Mouse (Mus musculus) thymus, postnatal 36 days (tissue): ENCODE data around the gene Slc39a11.

ENCODE experiments used
- DNase-seq, 2 experiments: peaks; one replicate each; pipeline ENCODE4 v3.0.0; 2022; ENCODE audit warnings: mixed read lengths in 2 of 2

The Slc39a11 gene

GRCm38 (mm10) chr11:113630642-113631041, 19.2 kb downstream of the Slc39a11 start:
- no peak for DNase-seq

DNA sequence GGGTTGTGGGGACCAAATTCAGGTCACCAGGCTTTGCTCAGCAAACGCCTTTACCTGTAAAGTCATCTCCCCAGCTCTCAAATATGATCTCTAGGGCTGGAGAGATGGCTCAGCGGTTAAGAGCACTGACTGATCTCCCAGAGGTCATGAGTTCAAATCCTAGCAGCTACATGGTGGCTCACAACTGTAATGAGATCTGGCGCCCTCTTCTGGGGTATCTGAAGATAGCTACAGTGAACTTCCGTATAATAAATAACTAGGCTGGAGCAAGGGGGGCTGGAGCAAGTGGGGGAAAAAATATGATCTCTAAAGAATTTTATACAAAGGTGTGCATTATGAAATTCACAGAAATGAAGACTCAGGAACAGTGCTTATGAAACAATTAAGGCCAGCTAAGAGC, 22.1 kb downstream of the Slc39a11 start:
- peak in 1 of 2 experiments; percentile 19 for DNase-seq

DNA sequence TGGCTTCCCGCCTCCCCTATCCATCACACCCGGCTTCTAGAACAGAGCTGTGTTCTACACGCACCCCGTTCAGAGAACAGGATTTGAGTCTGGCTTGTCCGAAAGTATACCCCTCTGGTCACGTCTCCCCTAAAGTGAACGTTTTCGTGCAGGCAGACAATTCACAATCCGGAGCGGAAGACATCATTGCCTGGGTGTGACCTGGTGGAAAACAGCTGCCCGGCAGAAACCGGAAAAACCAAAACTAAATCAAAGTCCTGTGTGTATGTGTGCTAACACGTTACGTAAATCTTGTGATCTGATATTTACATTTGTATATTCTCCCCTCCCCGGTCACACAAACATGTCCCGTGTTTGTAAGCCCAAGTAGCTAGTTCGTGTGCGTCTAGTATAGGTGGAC, 24.4 kb downstream of the Slc39a11 start:
- no peak for DNase-seq

GRCm38 (mm10) chr11:113622028-113622427, 27.9 kb downstream of the Slc39a11 start:
- no peak for DNase-seq

DNA sequence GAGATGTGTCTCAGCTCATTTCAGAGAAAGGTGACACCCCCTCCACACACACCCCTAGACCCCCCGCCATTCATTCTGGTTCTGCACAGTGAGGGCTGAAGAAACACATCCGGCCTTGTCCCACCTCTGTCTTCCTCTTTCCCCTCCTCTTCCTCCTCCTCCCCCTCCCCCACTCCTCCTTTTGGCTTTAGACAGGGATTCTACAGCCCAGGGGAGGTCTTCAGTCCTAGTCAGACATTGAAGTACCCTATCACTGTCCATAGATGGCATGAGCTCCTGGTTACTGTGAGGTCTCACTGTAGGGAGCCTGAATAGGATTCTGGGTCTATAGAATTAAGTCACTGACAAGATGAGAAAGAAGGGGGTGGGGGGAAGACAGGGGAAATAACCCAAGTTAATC, 28.9 kb downstream of the Slc39a11 start:
- no peak for DNase-seq

- DNase-seq: no peak
These were observed 30.3 kb downstream of the Slc39a11 start for GRCm38 (mm10) chr11:113619420-113620080.

- DNase-seq: peak; percentile 84
These were observed 31.0 kb downstream of the Slc39a11 start, which contains the start of gene Sstr2 for GRCm38 (mm10) chr11:113618672-113619419. TSS of gene Sstr2 (plus strand) at chr11:113619342.

- no peak for DNase-seq
These were observed 31.6 kb downstream of the Slc39a11 start for GRCm38 (mm10) chr11:113618303-113618671.

DNA sequence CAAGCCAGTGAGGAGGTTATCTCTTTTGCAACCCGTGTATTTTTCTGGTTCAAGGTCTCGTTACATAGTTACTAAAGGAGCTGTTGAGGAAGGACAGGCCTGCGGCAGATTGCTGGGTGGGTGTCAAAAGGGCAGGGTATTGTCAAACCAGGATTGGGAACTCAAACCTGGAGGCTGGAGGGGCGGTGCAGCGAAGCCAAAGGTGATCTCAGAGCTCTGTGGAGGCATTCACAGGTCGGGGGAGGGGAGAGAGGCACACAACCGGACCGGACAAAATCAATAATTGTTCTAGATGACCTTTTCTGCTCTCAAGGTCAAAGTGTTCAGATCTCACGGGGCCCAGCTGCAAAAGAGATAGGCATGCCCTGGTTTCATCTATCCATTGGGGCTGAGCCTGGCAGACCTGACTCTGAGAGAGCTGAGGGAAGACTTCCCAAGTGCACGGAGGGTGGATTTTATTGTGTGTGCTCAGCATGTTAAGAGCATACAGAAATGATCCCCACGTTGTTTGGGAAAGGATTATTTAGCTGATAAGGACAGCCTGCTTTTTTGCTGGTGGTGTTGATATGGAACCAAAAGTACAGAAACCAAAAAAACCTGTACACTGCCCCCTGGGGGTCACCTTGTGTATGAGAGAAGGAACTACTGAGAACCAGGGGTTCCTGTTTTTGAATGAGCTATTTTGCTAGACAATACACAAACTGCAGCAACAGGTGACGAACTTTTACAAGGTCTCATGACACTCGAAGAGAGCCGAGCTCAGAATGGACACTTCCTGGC, 32.6 kb downstream of the Slc39a11 start:
- DNase-seq: peak; percentile 71 to 79

DNA sequence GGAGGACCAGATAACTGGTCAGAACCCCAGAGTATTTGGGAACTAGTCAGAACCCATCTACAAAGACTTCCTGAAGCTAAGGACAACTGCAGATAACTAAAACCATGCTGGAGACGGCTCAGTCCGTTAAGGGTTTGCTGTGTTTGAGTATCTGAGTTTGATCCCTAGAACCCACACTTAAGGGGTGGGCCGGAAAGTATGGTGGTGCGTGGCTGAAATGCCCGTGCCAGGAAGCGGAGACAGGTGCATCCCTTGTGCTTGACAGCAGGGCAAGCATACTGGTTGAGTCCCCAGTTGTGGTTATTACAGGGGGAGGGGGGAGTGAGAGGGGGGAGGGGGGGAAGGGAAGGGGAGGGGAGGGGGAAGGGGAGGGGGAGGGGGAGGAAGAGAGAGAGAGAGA, 35.4 kb downstream of the Slc39a11 start:
- peak; percentile 54 to 74 for DNase-seq

DNA sequence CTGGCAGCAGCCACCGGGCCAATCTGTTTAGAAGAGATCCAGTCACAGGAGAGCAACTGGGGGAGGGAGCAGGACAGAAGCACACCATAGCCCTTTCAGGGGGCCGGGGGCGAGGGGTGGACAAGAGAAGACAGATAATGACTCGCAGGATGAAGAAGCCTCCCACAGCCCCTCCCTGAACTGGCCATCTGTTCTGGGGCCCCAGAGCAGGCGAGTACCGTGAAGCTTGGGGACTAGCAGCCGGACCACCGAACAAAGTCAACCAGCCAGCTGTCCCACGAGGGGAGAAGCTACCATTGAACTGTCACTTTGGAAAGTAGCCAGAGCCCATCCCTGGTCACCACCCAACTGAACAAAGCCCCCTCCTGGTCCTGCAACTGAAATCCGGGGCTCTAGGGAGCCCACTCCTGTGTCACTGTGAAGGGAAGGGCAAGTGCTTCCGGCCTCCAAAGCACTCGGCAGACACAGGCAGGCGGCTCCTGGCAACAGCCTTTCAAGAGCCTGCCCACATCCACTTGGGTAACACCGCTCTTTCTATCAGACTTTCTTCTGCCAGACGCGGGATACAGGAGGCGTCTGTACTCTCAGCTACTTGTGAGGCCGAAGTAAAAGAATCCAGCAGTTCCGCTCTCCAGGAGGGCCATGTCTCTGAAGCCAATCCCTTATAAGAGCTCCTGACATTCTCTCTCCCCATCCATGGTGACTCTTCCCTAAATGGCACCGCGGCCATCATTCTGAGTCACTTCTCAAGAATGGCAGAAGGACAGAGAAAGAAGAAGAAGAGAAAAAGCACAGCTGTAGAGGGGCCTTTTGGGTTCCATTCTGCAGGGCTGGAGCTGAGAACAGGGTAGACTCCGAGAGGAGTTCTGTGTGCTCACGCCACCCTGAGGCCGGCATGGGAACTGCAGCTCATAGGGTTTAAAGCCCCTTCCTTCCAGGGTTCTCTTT, 37.9 kb downstream of the Slc39a11 start:
- DNase-seq: peak; percentile 73 to 81

GRCm38 (mm10) chr11:113611112-113611646, 38.7 kb downstream of the Slc39a11 start:
- no peak for DNase-seq

GRCm38 (mm10) chr11:113610266-113610665, 39.6 kb downstream of the Slc39a11 start:
- DNase-seq: no peak

- DNase-seq: no peak
These were observed 40.3 kb downstream of the Slc39a11 start for GRCm38 (mm10) chr11:113609581-113609980.

DNA sequence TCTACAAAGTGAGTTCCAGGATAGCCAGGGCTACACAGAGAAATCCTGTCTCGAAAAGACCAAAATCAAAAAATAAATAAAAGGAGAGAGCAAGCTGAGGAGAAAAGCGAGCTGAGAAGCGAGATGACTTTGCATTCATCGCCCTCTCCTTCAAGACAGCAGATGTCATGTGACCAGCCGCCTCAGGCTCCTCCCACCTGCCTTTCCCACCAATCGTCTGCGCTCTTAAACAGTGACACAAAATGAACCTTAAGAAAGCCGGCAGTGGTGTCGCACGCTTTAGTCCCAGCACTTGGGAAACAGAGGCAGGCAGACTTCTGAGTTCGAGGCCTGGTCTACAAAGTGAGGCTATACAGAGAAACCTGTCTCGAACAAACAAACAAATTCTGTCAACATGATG, 42.3 kb downstream of the Slc39a11 start:
- no peak for DNase-seq

DNA sequence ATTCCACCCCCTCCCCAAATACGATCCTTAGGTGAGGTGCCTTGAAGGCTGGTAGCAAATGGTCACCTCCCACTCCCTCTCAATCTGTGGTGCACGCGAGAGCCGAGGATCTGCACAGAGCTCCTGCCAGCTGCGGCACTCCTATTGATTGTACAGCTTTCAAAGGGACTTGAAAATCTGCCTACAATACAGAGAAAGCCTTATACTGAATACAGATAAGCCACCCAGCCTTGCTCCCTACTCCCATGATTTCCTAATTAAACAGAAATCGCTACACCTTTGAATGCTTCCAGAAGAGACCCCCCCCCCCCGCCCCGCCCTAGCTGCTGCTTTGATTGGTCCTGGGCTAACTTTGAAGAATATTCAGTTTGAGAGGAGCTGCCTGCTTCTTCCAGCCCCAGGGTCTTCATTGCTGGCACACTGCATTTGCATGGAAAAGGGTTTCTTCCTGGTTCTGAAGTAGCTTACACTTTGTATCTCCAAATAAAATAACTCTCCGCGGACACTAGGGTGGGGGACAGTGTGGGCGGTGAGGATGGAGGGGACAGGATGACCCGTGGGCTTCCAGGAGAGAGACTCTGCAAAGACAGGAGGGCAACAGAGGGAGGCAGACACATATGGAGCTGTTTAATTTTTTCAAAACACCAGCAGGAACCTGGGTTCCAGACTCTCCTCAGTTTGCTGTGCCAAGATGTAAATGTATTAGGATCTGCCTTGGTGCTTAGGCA, 48.1 kb downstream of the Slc39a11 start:
- no peak for DNase-seq

DNA sequence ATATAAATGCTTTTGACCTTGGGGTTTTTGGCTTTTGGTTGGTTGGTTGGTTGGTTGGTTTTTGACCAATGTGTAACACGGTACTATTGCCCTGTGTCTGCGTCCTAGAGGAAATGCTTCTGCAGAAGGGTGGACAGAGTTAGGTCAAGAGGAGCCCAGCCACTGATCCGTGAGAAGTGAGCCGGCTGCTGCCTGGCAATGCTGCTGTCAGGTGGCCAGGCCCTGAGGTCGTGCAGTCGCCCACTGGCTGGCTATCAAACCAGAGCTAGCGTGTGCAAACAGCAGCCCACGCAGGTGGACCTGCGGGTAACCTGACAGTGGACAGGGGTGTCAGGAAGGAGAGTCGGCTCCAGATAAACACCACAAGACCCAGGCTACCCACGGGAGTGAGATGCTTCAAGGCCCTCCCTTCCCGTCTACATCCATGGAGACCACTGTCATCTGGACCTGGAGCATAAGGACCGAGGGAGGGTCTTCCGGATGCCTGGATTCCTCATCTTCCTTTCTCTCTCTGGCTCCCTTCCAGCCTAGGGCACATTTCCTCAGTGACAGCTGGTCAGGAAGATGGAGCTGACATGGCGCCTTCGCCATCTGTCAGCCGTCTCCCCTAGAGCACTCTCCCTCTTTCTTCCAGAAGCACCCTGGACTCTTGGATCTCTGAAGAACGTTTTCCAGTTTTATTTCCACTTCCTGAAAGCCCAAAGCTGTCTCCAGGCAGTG, 49.2 kb downstream of the Slc39a11 start:
- DNase-seq: no peak

- DNase-seq: no peak
These were observed 52.2 kb downstream of the Slc39a11 start for GRCm38 (mm10) chr11:113597632-113598031.

DNA sequence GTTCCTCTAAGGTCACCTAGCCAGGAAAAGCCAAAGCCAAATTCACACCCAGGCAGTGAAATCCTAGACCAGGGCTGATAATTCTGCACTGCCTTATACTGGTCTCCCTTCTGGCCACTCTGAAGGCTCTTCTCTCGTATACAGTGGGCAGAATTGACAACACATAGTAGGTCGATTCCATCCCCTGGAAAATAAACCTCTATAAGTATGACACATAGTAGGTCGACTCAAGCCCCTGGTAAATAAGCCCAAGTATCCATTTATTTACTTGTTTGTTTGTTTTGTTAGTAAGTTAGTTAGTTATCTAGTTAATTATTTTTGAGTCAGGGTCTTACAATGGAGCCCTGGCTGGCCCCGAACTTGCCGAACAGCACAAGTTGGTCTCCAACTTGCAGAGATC, 54.7 kb downstream of the Slc39a11 start:
- DNase-seq: no peak

- no peak for DNase-seq
These were observed 60.9 kb downstream of the Slc39a11 start for GRCm38 (mm10) chr11:113588936-113589335.

- no peak for DNase-seq
These were observed 63.5 kb downstream of the Slc39a11 start for GRCm38 (mm10) chr11:113586423-113586822.
